Mouse (Mus musculus): ENCODE data around the gene Trpm3.

Gene Trpm3

GRCm38 (mm10) chr19:22503469-22503868 lies 364.6 kb downstream of the Trpm3 start:
- no peak for DNase-seq (ENCODE audit: low spot score)

GRCm38 (mm10) chr19:22518508-22518907 lies 379.7 kb downstream of the Trpm3 start:
- DNase-seq (ENCODE audit: low spot score), result no peak

- no peak for DNase-seq (ENCODE audit: low spot score)
Measured at GRCm38 (mm10) chr19:22527944-22528343, 389.1 kb downstream of the Trpm3 start.

- no peak for DNase-seq (ENCODE audit: low spot score)
Measured at GRCm38 (mm10) chr19:22542990-22543709, 404.3 kb downstream of the Trpm3 start.

- DNase-seq (ENCODE audit: low spot score), result peak; percentile 58
Measured at GRCm38 (mm10) chr19:22552179-22552578, 413.3 kb downstream of the Trpm3 start.

GRCm38 (mm10) chr19:22554421-22554941 lies 415.6 kb downstream of the Trpm3 start:
- no peak for DNase-seq (ENCODE audit: low spot score)

GRCm38 (mm10) chr19:22572396-22572795 lies 433.6 kb downstream of the Trpm3 start:
- no peak for DNase-seq (ENCODE audit: low spot score)

GRCm38 (mm10) chr19:22572849-22573248 lies 434.0 kb downstream of the Trpm3 start:
- DNase-seq (ENCODE audit: low spot score), result no peak

- no peak for DNase-seq (ENCODE audit: low spot score)
Measured at GRCm38 (mm10) chr19:22582120-22582745, 443.4 kb downstream of the Trpm3 start.

GRCm38 (mm10) chr19:22594492-22594891 lies 455.6 kb downstream of the Trpm3 start:
- no peak for DNase-seq (ENCODE audit: low spot score)

- no peak for DNase-seq (ENCODE audit: low spot score)
Measured at GRCm38 (mm10) chr19:22595246-22595645, 456.4 kb downstream of the Trpm3 start.

GRCm38 (mm10) chr19:22596715-22597114 lies 457.9 kb downstream of the Trpm3 start:
- no peak for DNase-seq (ENCODE audit: low spot score)

- DNase-seq (ENCODE audit: low spot score), result no peak
Measured at GRCm38 (mm10) chr19:22604322-22604721, 465.5 kb downstream of the Trpm3 start.

GRCm38 (mm10) chr19:22607985-22608684 lies 469.3 kb downstream of the Trpm3 start:
- no peak for DNase-seq (ENCODE audit: low spot score)

- no peak for DNase-seq (ENCODE audit: low spot score)
Measured at GRCm38 (mm10) chr19:22611621-22612020, 472.8 kb downstream of the Trpm3 start.

- no peak for DNase-seq (ENCODE audit: low spot score)
Measured at GRCm38 (mm10) chr19:22615367-22615766, 476.5 kb downstream of the Trpm3 start.

GRCm38 (mm10) chr19:22624801-22625513 lies 486.1 kb downstream of the Trpm3 start:
- no peak for DNase-seq (ENCODE audit: low spot score)

- DNase-seq (ENCODE audit: low spot score), result no peak
Measured at GRCm38 (mm10) chr19:22628878-22629277, 490.0 kb downstream of the Trpm3 start.

GRCm38 (mm10) chr19:22631316-22631715 lies 492.5 kb downstream of the Trpm3 start:
- peak; percentile 7 for DNase-seq (ENCODE audit: low spot score)

GRCm38 (mm10) chr19:22635635-22636034 lies 496.8 kb downstream of the Trpm3 start:
- no peak for DNase-seq (ENCODE audit: low spot score)

- no peak for DNase-seq (ENCODE audit: low spot score)
Measured at GRCm38 (mm10) chr19:22637786-22638185, 498.9 kb downstream of the Trpm3 start.

GRCm38 (mm10) chr19:22638394-22638954 lies 499.6 kb downstream of the Trpm3 start:
- DNase-seq (ENCODE audit: low spot score), result no peak

Data from urinary bladder, postnatal 14 days (tissue).